Mouse (Mus musculus) lung, embryonic 14.5 days (tissue): Measurements from ENCODE around the gene Ptcd3. TPM values are rescaled to one million over a fixed set of nuclear protein-coding genes. Genes with fewer than 3 reads are reported as not detected.
"Not testable (repeated sequence)": the region's sequence is repeated elsewhere in the genome, so short reads cannot be mapped to it uniquely, and the experiment has no call there.

ENCODE experiments used
- ATAC-seq: fragments of 200-750 bp; cut with Nextera tagmentation; 2 replicates; pipeline ENCODE4 v1.8.0; 2017; ENCODE audit warnings: mild to moderate bottlenecking, moderate TSS enrichment, moderate library complexity; ENCODE audit not compliant: insufficient read depth
- DNase-seq: peaks from one replicate; pipeline ENCODE4 v3.0.0-alpha.2; 2015
- H3K27ac ChIP-seq: fragments of 300-500 bp; sonication (generic); 2 replicates; pipeline ENCODE4 v1.5.1; 2014; ENCODE audit warnings: low read depth, mild to moderate bottlenecking, moderate library complexity
- H3K27me3 ChIP-seq: fragments of 300-500 bp; sonication (generic); 2 replicates; pipeline ENCODE4 v1.6.1; 2014; ENCODE audit warnings: low read length, control low read depth; ENCODE audit not compliant: insufficient read depth
- H3K36me3 ChIP-seq: fragments of 300-500 bp; sonication (generic); 2 replicates; pipeline ENCODE4 v1.6.1; 2014; ENCODE audit warnings: control low read depth; ENCODE audit not compliant: insufficient read depth
- H3K4me1 ChIP-seq: fragments of 300-500 bp; sonication (generic); 2 replicates; pipeline ENCODE4 v1.6.1; 2014; ENCODE audit warnings: antibody characterized with exemption, control low read depth; ENCODE audit not compliant: insufficient read depth
- H3K4me2 ChIP-seq: fragments of 300-500 bp; sonication (generic); 2 replicates; pipeline ENCODE4 v1.6.1; 2014; ENCODE audit warnings: mild to moderate bottlenecking
- H3K4me3 ChIP-seq: fragments of 300-500 bp; sonication (generic); 2 replicates; pipeline ENCODE4 v1.5.1; 2014; ENCODE audit warnings: low read depth, low read length
- H3K9ac ChIP-seq: fragments of 300-500 bp; sonication (generic); 2 replicates; pipeline ENCODE4 v1.6.1; 2014
- H3K9me3 ChIP-seq: fragments of 300-500 bp; sonication (generic); 2 replicates; pipeline ENCODE4 v1.6.1; 2016; ENCODE audit warnings: low read depth, low read length, control low read depth
- CTCF ChIP-seq: IDR thresholded peaks from 2 replicates; pipeline ENCODE4 v1.5.1; 2016; ENCODE audit warnings: antibody characterized with exemption, low read depth
- WGBS: fragments of 180-500 bp; shearing (Covaris S2); extraction: QIAGEN DNeasy Blood & Tissue Kit; methylation state at CpG from one replicate; pipeline ENCODE4 v1.1.7; 2014; 5-methylcytosine and 5-hydroxymethylcytosine counted together
- polyA plus RNA-seq: library from polyadenylated mRNA; unstranded; fragments of >200 nt; fragmentation: Nextera tagmentation; extraction: Ambion mirVana; gene quantifications from 2 replicates; pipeline ENCODE4 v1.2.1, GENCODE M21; 2014

Gene Ptcd3
- polyA plus RNA-seq, 1 experiment from 2014 or later, result 115 TPM

GRCm38 (mm10) chr6:71935737-71936136, 27.2 kb upstream of the Ptcd3 start:
- no peak for DNase-seq
- Histone ChIP-seq H3K36me3 (peaks cover 87% of the 10 kb centered on the region), H3K27ac (peak overlapping the region; percentile 39; the same call in 1 of the 2 replicates), H3K4me1 (peaks cover 6% of the 10 kb centered on the region; the same call in 1 of the 2 replicates), H3K4me3 (no peak overlapping the region), H3K9ac (no peak overlapping the region), H3K27me3 (no peaks in the 10 kb centered on the region), H3K4me2 (no peak overlapping the region), H3K9me3 (no peaks in the 10 kb centered on the region)
- no peak for TF ChIP-seq CTCF
- ATAC-seq, result no peak
- 72% methylated on average over 2 of the region's 2 CpGs for WGBS

GRCm38 (mm10) chr6:71934081-71934556, 25.6 kb upstream of the Ptcd3 start:
- no peaks in the 10 kb centered on the region for H3K9me3 ChIP-seq
- ATAC-seq (peak; percentile 80; the same call in 1 of the 2 replicates), DNase-seq (peak; percentile 51)
- H3K9ac ChIP-seq, result no peak overlapping the region
- no peak overlapping the region for H3K4me2 ChIP-seq
- H3K4me1 ChIP-seq, result peaks cover 6% of the 10 kb centered on the region; the same call in 1 of the 2 replicates
- 26% methylated on average over 2 of the region's 2 CpGs for WGBS
- H3K27ac ChIP-seq, result peak overlapping the region; percentile 32; the same call in 1 of the 2 replicates
- H3K4me3 ChIP-seq, result no peak overlapping the region
- peaks cover 91% of the 10 kb centered on the region for H3K36me3 ChIP-seq
- no peak for TF ChIP-seq CTCF
- no peaks in the 10 kb centered on the region for H3K27me3 ChIP-seq

GRCm38 (mm10) chr6:71932347-71932746, 23.8 kb upstream of the Ptcd3 start:
- no peak for ATAC-seq
- H3K9ac ChIP-seq, result no peak overlapping the region
- H3K36me3 ChIP-seq, result peaks cover 89% of the 10 kb centered on the region

GRCm38 (mm10) chr6:71930830-71931437, 22.4 kb upstream of the Ptcd3 start:
- no peaks in the 10 kb centered on the region for H3K27me3 ChIP-seq
- peaks cover 87% of the 10 kb centered on the region for H3K36me3 ChIP-seq
- WGBS, result 64% methylated on average over 12 of the region's 12 CpGs
- H3K9me3 ChIP-seq, result no peaks in the 10 kb centered on the region
- H3K4me3 ChIP-seq, result no peak overlapping the region
- DNase-seq (no peak), ATAC-seq (no peak)
- TF ChIP-seq CTCF, result no peak
- H3K4me1 ChIP-seq, result peaks cover 6% of the 10 kb centered on the region; the same call in 1 of the 2 replicates
- H3K9ac ChIP-seq, result no peak overlapping the region
- H3K27ac ChIP-seq, result no peak overlapping the region
- H3K4me2 ChIP-seq, result no peak overlapping the region

More at GRCm38 (mm10) chr6:71932347-71932746, 23.8 kb upstream of the Ptcd3 start:
- H3K4me2 ChIP-seq, result no peak overlapping the region
- no peaks in the 10 kb centered on the region for H3K27me3 ChIP-seq
- no peak overlapping the region for H3K4me3 ChIP-seq
- no peak overlapping the region for H3K27ac ChIP-seq
- 62% methylated on average over 5 of the region's 5 CpGs for WGBS
- H3K9me3 ChIP-seq, result no peaks in the 10 kb centered on the region
- no peak for DNase-seq
- H3K4me1 ChIP-seq, result peaks cover 6% of the 10 kb centered on the region; the same call in 1 of the 2 replicates
- no peak for TF ChIP-seq CTCF

- H3K4me1 ChIP-seq, result peaks cover 6% of the 10 kb centered on the region; the same call in 1 of the 2 replicates
- H3K9ac ChIP-seq, result no peak overlapping the region
- H3K27ac ChIP-seq, result no peak overlapping the region
- 86% methylated on average over 10 of the region's 10 CpGs for WGBS
- no peaks in the 10 kb centered on the region for H3K9me3 ChIP-seq
- no peak overlapping the region for H3K4me3 ChIP-seq
- peak; percentile 15 for DNase-seq
- no peaks in the 10 kb centered on the region for H3K27me3 ChIP-seq
- TF ChIP-seq CTCF, result no peak
- H3K4me2 ChIP-seq, result no peak overlapping the region
- ATAC-seq, result no peak
- peaks cover 85% of the 10 kb centered on the region for H3K36me3 ChIP-seq
These were observed 21.5 kb upstream of the Ptcd3 start for GRCm38 (mm10) chr6:71930053-71930452.

- Histone ChIP-seq H3K27me3 (no peaks in the 10 kb centered on the region), H3K4me2 (no peak overlapping the region), H3K4me3 (no peak overlapping the region), H3K4me1 (no peaks in the 10 kb centered on the region), H3K9ac (no peak overlapping the region), H3K9me3 (no peaks in the 10 kb centered on the region), H3K27ac (no peak overlapping the region), H3K36me3 (peaks cover 89% of the 10 kb centered on the region)
- ATAC-seq (peak; percentile 58; the same call in 1 of the 2 replicates), DNase-seq (peak; percentile 79)
- TF ChIP-seq CTCF, result peak; percentile 71
These were observed 19.4 kb upstream of the Ptcd3 start for GRCm38 (mm10) chr6:71927911-71928310.

- not testable (repeated sequence) for H3K27ac ChIP-seq, H3K4me2 ChIP-seq, DNase-seq, H3K4me3 ChIP-seq, H3K27me3 ChIP-seq, H3K9ac ChIP-seq, H3K9me3 ChIP-seq, ATAC-seq, H3K4me1 ChIP-seq
- peaks cover 87% of the 10 kb centered on the region for H3K36me3 ChIP-seq
- WGBS, result 88% methylated on average over 5 of the region's 5 CpGs
These were observed 16.7 kb upstream of the Ptcd3 start for GRCm38 (mm10) chr6:71925233-71925632.
